Mouse (Mus musculus) embryonic fibroblast, embryonic 13.5 days (primary cell): Measurements from ENCODE around the gene Smbd1.

Experiments
- CTCF ChIP-seq: IDR thresholded peaks from 2 replicates; pipeline ENCODE4 v1.5.1; 2011; ENCODE audit warnings: mild to moderate bottlenecking, control low read depth, low read length, moderate library complexity, borderline replicate concordance; ENCODE audit not compliant: insufficient read depth
- POLR2A ChIP-seq: IDR thresholded peaks from 2 replicates; pipeline ENCODE4 v1.6.1; 2011; ENCODE audit warnings: low read depth, mild to moderate bottlenecking, control low read depth, low read length, moderate library complexity

- no peak for TF ChIP-seq CTCF
- no peak for TF ChIP-seq POLR2A
These were observed 4.9 kb upstream of the Smbd1 start for GRCm38 (mm10) chr16:32815160-32815605.
